Mouse (Mus musculus) brain, embryonic 14.5 days (tissue): Measurements from ENCODE around the gene Csn2. TPM values are rescaled to one million over a fixed set of nuclear protein-coding genes. Genes with fewer than 3 reads are reported as not detected.

Experiments
- DNase-seq: peaks from one replicate; pipeline ENCODE4 v3.0.0-alpha.2; 2011; ENCODE audit warnings: low read depth
- CTCF ChIP-seq: fragments of 200-500 bp; IDR thresholded peaks from 2 replicates; pipeline ENCODE4 v1.5.1; 2012; ENCODE audit warnings: inconsistent platforms, mild to moderate bottlenecking, moderate library complexity, borderline replicate concordance; ENCODE audit not compliant: insufficient read depth, insufficient read length; ENCODE audit errors: extremely low read depth
- POLR2A ChIP-seq: fragments of 200-500 bp; IDR thresholded peaks from 2 replicates; pipeline ENCODE4 v1.6.1; 2012; ENCODE audit warnings: mild to moderate bottlenecking, inconsistent platforms, borderline replicate concordance; ENCODE audit not compliant: poor library complexity, insufficient read depth, insufficient read length, severe bottlenecking; ENCODE audit errors: extremely low read depth
- polyA plus RNA-seq: library from polyadenylated mRNA; depleted of rRNA; stranded (reverse); fragments of >200 nt; gene quantifications from 2 replicates; pipeline ENCODE4 v1.2.3, GENCODE M21; 2012; rRNA removed

Csn2 gene
- not detected in 2 replicates for polyA plus RNA-seq

- TF ChIP-seq CTCF: no peak
- TF ChIP-seq POLR2A: no peak
- no peak for DNase-seq
These were observed at the start of gene Csn2 for GRCm38 (mm10) chr5:87699530-87699929. Gene Csn2 (minus strand): TSS chr5:87699630.

- TF ChIP-seq POLR2A: no peak
- TF ChIP-seq CTCF: no peak
These were observed 35.4 kb upstream of the Csn2 start for GRCm38 (mm10) chr5:87734821-87735220.

GRCm38 (mm10) chr5:87705891-87706290, 6.5 kb upstream of the Csn2 start:
- no peak for TF ChIP-seq CTCF
- TF ChIP-seq POLR2A: no peak
- no peak for DNase-seq

More at GRCm38 (mm10) chr5:87734821-87735220, 35.4 kb upstream of the Csn2 start:
- DNase-seq: no peak

- TF ChIP-seq POLR2A (no peak), CTCF (no peak)
- no peak for DNase-seq
These were observed 33.5 kb downstream of the Csn2 start, which contains the start of gene Csn1s1 for GRCm38 (mm10) chr5:87665908-87666307. Gene Csn1s1 (plus strand): TSS chr5:87666208.

- TF ChIP-seq CTCF (peak; percentile 38; the same call in 1 of the 2 replicates), POLR2A (no peak)
- DNase-seq: peak; percentile 8
These were observed 56.6 kb downstream of the Csn2 start for GRCm38 (mm10) chr5:87642787-87643186.

Other genes starting within 250 kb of the Csn2 start
- gene Ugt2a2, start 217.4 kb downstream of the Csn2 start, polyA plus RNA-seq: not detected in 2 replicates
- not detected in 2 replicates for gene Gm43638, start 212.8 kb downstream of the Csn2 start, polyA plus RNA-seq
- gene Ugt2a1, start 208.8 kb downstream of the Csn2 start, polyA plus RNA-seq: not detected in 2 replicates
- gene Sult1b1, start 161.4 kb downstream of the Csn2 start, polyA plus RNA-seq: not detected in 2 replicates
- gene Sult1d1, start 130.6 kb downstream of the Csn2 start, polyA plus RNA-seq: not detected in 2 replicates
- gene Sult1e1, start 108.0 kb downstream of the Csn2 start, polyA plus RNA-seq: not detected in 2 replicates
- not detected in 2 replicates for gene Csn1s1, start 33.4 kb downstream of the Csn2 start, polyA plus RNA-seq
- not detected in 2 replicates for gene Csn1s2a, start 74.9 kb upstream of the Csn2 start, polyA plus RNA-seq
- not detected in 2 replicates for gene Csn1s2b, start 108.5 kb upstream of the Csn2 start, polyA plus RNA-seq
- not detected in 2 replicates for gene Prr27, start 126.1 kb upstream of the Csn2 start, polyA plus RNA-seq
- gene Odam, start 185.4 kb upstream of the Csn2 start, polyA plus RNA-seq: not detected in 2 replicates
- gene Csn3, start 225.9 kb upstream of the Csn2 start, polyA plus RNA-seq: not detected in 2 replicates